Mouse (Mus musculus): Measurements from ENCODE around the gene Cldn6. TPM values are rescaled to one million over a fixed set of nuclear protein-coding genes. Genes with fewer than 3 reads are reported as not detected.

Gene Cldn6
- polyA plus RNA-seq, 1 experiment from 2014 or later, result 0.14 TPM

GRCm38 (mm10) chr17:23725999-23726757 lies 47.1 kb downstream of the Cldn6 start, which contains the start of gene Pkmyt1:
Pkmyt1 (plus strand) TSS chr17:23726336.
- Histone ChIP-seq H3K9ac (replicated peaks) (peak within 1 kb of the TSS; percentile 61), H3K4me2 (peak within 1 kb of the TSS; percentile 96), H3K27ac (replicated peaks) (peak within 1 kb of the TSS; percentile 73), H3K4me1 (peaks cover 11% of the 10 kb centered on the region), H3K27me3 (replicated peaks) (no peaks in the 10 kb centered on the region), H3K36me3 (no peaks in the 10 kb centered on the region), H3K4me3 (replicated peaks) (peak within 1 kb of the TSS; percentile 88), H3K9me3 (replicated peaks) (no peaks in the 10 kb centered on the region)
- ATAC-seq (ENCODE audit: low FRiP score), result peak; percentile 95
- under 1% methylated on average over 73 of the region's 73 CpGs for WGBS

- Histone ChIP-seq H3K4me1 (peaks cover 11% of the 10 kb centered on the region), H3K4me3 (replicated peaks) (peak overlapping the region; percentile 88), H3K9ac (replicated peaks) (peak overlapping the region; percentile 61), H3K36me3 (no peaks in the 10 kb centered on the region), H3K27ac (replicated peaks) (peak overlapping the region; percentile 73), H3K27me3 (replicated peaks) (no peaks in the 10 kb centered on the region), H3K9me3 (replicated peaks) (no peaks in the 10 kb centered on the region), H3K4me2 (peak overlapping the region; percentile 96)
- peak; percentile 82 for ATAC-seq (ENCODE audit: low FRiP score)
- WGBS, result under 1% methylated on average over 20 of the region's 20 CpGs
Observed at GRCm38 (mm10) chr17:23726758-23727142, 47.7 kb downstream of the Cldn6 start.

- Histone ChIP-seq H3K4me2 (no peak overlapping the region), H3K4me3 (replicated peaks) (no peak overlapping the region), H3K9me3 (replicated peaks) (no peaks in the 10 kb centered on the region), H3K27me3 (replicated peaks) (no peaks in the 10 kb centered on the region), H3K36me3 (no peaks in the 10 kb centered on the region), H3K4me1 (peaks cover 10% of the 10 kb centered on the region), H3K27ac (replicated peaks) (no peak overlapping the region), H3K9ac (replicated peaks) (no peak overlapping the region)
- 64% methylated on average over 1 of the region's 1 CpGs for WGBS
- no peak for ATAC-seq (ENCODE audit: low FRiP score)
Observed at GRCm38 (mm10) chr17:23730441-23730840, 51.4 kb downstream of the Cldn6 start.

Other genes starting within 250 kb of the Cldn6 start
- gene Vmn2r117, start 199.6 kb upstream of the Cldn6 start, polyA plus RNA-seq (2015; fragmentation: Nextera tagmentation; extraction: Ambion mirVana), result not detected in 2 replicates
- gene Zfp213, start 115.0 kb upstream of the Cldn6 start, polyA plus RNA-seq (2015; fragmentation: Nextera tagmentation; extraction: Ambion mirVana), result 16.0 and 16.4 TPM in 2 replicates
- 22.6 and 24.9 TPM in 2 replicates for gene Zfp13, start 79.8 kb upstream of the Cldn6 start, polyA plus RNA-seq (2015; fragmentation: Nextera tagmentation; extraction: Ambion mirVana)
- gene Zscan10, start 78.4 kb upstream of the Cldn6 start, polyA plus RNA-seq (2015; fragmentation: Nextera tagmentation; extraction: Ambion mirVana), result not detected in 2 replicates
- 2.1 and 2.5 TPM in 2 replicates for gene Mmp25, start 34.0 kb upstream of the Cldn6 start, polyA plus RNA-seq (2015; fragmentation: Nextera tagmentation; extraction: Ambion mirVana)
- 0.84 TPM in 1 of 2 replicates, not detected in the other for gene Bicdl2, start 18.7 kb upstream of the Cldn6 start, polyA plus RNA-seq (2015; fragmentation: Nextera tagmentation; extraction: Ambion mirVana)
- gene Hcfc1r1, start 5.7 kb upstream of the Cldn6 start, polyA plus RNA-seq (2015; fragmentation: Nextera tagmentation; extraction: Ambion mirVana), result 129 and 149 TPM in 2 replicates
- 44.1 and 45.1 TPM in 2 replicates for gene Thoc6, start 5.4 kb upstream of the Cldn6 start, polyA plus RNA-seq (2015; fragmentation: Nextera tagmentation; extraction: Ambion mirVana)
- 9.1 and 9.5 TPM in 2 replicates for gene Tnfrsf12a, start 1.8 kb upstream of the Cldn6 start, polyA plus RNA-seq (2015; fragmentation: Nextera tagmentation; extraction: Ambion mirVana)
- 1.1 TPM in 2 replicates for gene Cldn9, start 4.8 kb downstream of the Cldn6 start, polyA plus RNA-seq (2015; fragmentation: Nextera tagmentation; extraction: Ambion mirVana)
- 0.23 and 0.27 TPM in 2 replicates for gene 1520401A03Rik, start 43.5 kb downstream of the Cldn6 start, polyA plus RNA-seq (2015; fragmentation: Nextera tagmentation; extraction: Ambion mirVana)
- 17.5 and 26.7 TPM in 2 replicates for gene Pkmyt1, start 47.1 kb downstream of the Cldn6 start, polyA plus RNA-seq (2015; fragmentation: Nextera tagmentation; extraction: Ambion mirVana)
- gene Paqr4, start 61.6 kb downstream of the Cldn6 start, polyA plus RNA-seq (2015; fragmentation: Nextera tagmentation; extraction: Ambion mirVana), result 53.0 and 60.0 TPM in 2 replicates
- gene Kremen2, start 66.6 kb downstream of the Cldn6 start, polyA plus RNA-seq (2015; fragmentation: Nextera tagmentation; extraction: Ambion mirVana), result 1.3 and 6.9 TPM in 2 replicates
- 199 and 224 TPM in 2 replicates for gene Flywch1, start 92.4 kb downstream of the Cldn6 start, polyA plus RNA-seq (2015; fragmentation: Nextera tagmentation; extraction: Ambion mirVana)
- 74.8 and 94.6 TPM in 2 replicates for gene Flywch2, start 106.8 kb downstream of the Cldn6 start, polyA plus RNA-seq (2015; fragmentation: Nextera tagmentation; extraction: Ambion mirVana)
- gene Srrm2, start 111.3 kb downstream of the Cldn6 start, polyA plus RNA-seq (2015; fragmentation: Nextera tagmentation; extraction: Ambion mirVana), result 479 and 502 TPM in 2 replicates
- 1,232 and 1,344 TPM in 2 replicates for gene Elob, start 149.9 kb downstream of the Cldn6 start, polyA plus RNA-seq (2015; fragmentation: Nextera tagmentation; extraction: Ambion mirVana)
- not detected in 2 replicates for gene Prss33, start 156.8 kb downstream of the Cldn6 start, polyA plus RNA-seq (2015; fragmentation: Nextera tagmentation; extraction: Ambion mirVana)
- gene Prss32, start 164.6 kb downstream of the Cldn6 start, polyA plus RNA-seq (2015; fragmentation: Nextera tagmentation; extraction: Ambion mirVana), result 0.50 and 1.1 TPM in 2 replicates
- 1.9 and 2.0 TPM in 2 replicates for gene Prss41, start 164.9 kb downstream of the Cldn6 start, polyA plus RNA-seq (2015; fragmentation: Nextera tagmentation; extraction: Ambion mirVana)
- not detected in 2 replicates for gene Prss21, start 188.8 kb downstream of the Cldn6 start, polyA plus RNA-seq (2015; fragmentation: Nextera tagmentation; extraction: Ambion mirVana)
- gene Dcpp1, start 201.6 kb downstream of the Cldn6 start, polyA plus RNA-seq (2015; fragmentation: Nextera tagmentation; extraction: Ambion mirVana), result not detected in 2 replicates
- gene Dcpp2, start 201.6 kb downstream of the Cldn6 start, polyA plus RNA-seq (2015; fragmentation: Nextera tagmentation; extraction: Ambion mirVana), result not detected in 2 replicates
- gene Dcpp3, start 238.2 kb downstream of the Cldn6 start, polyA plus RNA-seq (2015; fragmentation: Nextera tagmentation; extraction: Ambion mirVana), result not detected in 2 replicates

Measured in neural tube, embryonic 15.5 days (tissue).